Comparison of ENCODE assay signal across 19 mouse cellular contexts in the genomic region with DNA sequence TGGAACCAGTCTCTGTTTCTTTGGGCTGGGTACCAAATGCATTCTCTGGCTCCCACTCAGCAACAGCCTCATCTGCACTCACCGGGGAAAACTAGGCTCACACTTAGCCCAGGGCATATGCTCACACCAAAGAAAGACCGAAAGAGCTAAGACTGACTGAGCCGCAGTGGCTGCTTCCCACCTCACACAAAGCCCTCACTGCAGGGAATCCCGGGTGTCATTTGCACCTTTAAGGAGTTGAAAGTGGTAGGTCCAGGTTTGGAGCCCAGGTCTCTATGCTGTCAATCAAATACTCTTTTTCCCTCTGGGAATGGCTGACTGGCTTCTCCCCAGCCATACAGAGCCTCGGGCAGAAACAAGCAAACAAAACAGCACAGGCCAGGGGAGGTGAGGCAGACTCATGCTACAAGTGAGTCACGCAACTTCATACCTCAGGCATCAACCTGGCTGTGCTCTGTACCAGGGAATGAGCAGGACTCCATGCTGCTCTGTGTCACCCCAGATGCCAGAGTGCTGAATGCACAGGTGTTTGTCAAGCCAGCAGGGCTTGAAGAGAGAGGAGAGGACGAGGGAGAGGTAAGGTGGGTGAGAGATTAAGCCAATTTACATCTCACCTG. TPM values are rescaled to one million over a fixed set of nuclear protein-coding genes. Genes with fewer than 3 reads are reported as not detected.
"Had no signal": no experiment of that assay in that cellular context is flagged by ENCODE, and none has a peak within 500 bp of the region (broad histone marks: within the 10 kb centered on the region; RNA-seq: fewer than 3 reads in every experiment).

No protein-coding gene starts in this region.

- H3K4me2 ChIP-seq: liver, embryonic 12.5 days; lung, embryonic 14.5 days; midbrain, embryonic 13.5 days; neural tube, embryonic 15.5 days had no signal

- H3K27me3 ChIP-seq: liver, embryonic 12.5 days; midbrain, embryonic 13.5 days; neural tube, embryonic 15.5 days had no signal

- H3K9ac ChIP-seq: liver, embryonic 12.5 days; lung, embryonic 14.5 days; midbrain, embryonic 13.5 days; neural tube, embryonic 15.5 days had no signal

- H3K36me3 ChIP-seq: liver, embryonic 12.5 days; midbrain, embryonic 13.5 days; neural tube, embryonic 15.5 days had no signal

- H3K27ac ChIP-seq: kidney, postnatal 0 days; liver, embryonic 12.5 days; midbrain, embryonic 13.5 days; neural tube, embryonic 15.5 days had no signal

- H3K9me3 ChIP-seq: liver, embryonic 12.5 days; midbrain, embryonic 13.5 days; neural tube, embryonic 15.5 days had no signal

- DNase-seq: kidney, adult 11 months; kidney, adult 9 months; kidney, postnatal 36 days; left cerebral cortex, postnatal 4 days; lung, embryonic 14.5 days; lung, postnatal 10 days; lung, postnatal 4 days; right cerebral cortex, adult 18-20 months; right cerebral cortex, postnatal 25 days; thymus, adult 18-20 months; thymus, postnatal 14 days had no signal

- ATAC-seq: liver, embryonic 12.5 days; midbrain, embryonic 13.5 days had no signal

- H3K4me3 ChIP-seq: liver, embryonic 12.5 days; midbrain, embryonic 13.5 days; myocyte; neural tube, embryonic 15.5 days had no signal

- H3K4me1 ChIP-seq: liver, embryonic 12.5 days; midbrain, embryonic 13.5 days; neural tube, embryonic 15.5 days had no signal

RNA-seq across cellular contexts. Expression of gene Tmem238l, which starts 10.2 kb away (rescaled TPM):
- polyA plus RNA-seq: limb, embryonic 14.5 days; liver, embryonic 12.5 days; liver, embryonic 16.5 days; lung, embryonic 14.5 days; midbrain, embryonic 13.5 days; myocyte; neural tube, embryonic 11.5 days; neural tube, embryonic 15.5 days had no signal

RNA-seq across cellular contexts. Expression of gene Pirt, which starts 54.8 kb away (rescaled TPM):
- polyA plus RNA-seq: myocyte had no signal
